Mouse (Mus musculus) ES-E14 (cell line): ENCODE data around the gene Reg3a. TPM values are rescaled to one million over a fixed set of nuclear protein-coding genes. Genes with fewer than 3 reads are reported as not detected.

Experiments
- DNase-seq: peaks from one replicate; pipeline ENCODE4 v3.0.0-alpha.2; 2013; ENCODE audit warnings: low read depth, low spot score
- H3K27ac ChIP-seq: 2 replicates; pipeline ENCODE4 v1.5.1; 2012; ENCODE audit warnings: low read depth, mild to moderate bottlenecking, low read length, moderate library complexity, mixed read lengths; ENCODE audit not compliant: poor library complexity, insufficient read depth, severe bottlenecking
- H3K36me3 ChIP-seq: 2 replicates; pipeline ENCODE4 v1.6.1; 2012; ENCODE audit warnings: mild to moderate bottlenecking, low read length, moderate library complexity, mixed read lengths; ENCODE audit not compliant: control insufficient read depth, poor library complexity, insufficient read depth, severe bottlenecking
- H3K4me1 ChIP-seq, 2 experiments: fragments of 150-350 bp in 1 of 2; sonication (generic) in 1 of 2; 2 replicates each; pipeline ENCODE4 v1.6.1; 2012; ENCODE audit warnings: low read length in 2 of 2, mild to moderate bottlenecking in 1 of 2, mixed read lengths in 1 of 2; ENCODE audit not compliant: control insufficient read depth in 2 of 2, insufficient read depth in 2 of 2, poor library complexity in 1 of 2
- H3K4me3 ChIP-seq, 2 experiments: fragments of 150-350 bp in 1 of 2; sonication (generic) in 1 of 2; 2 replicates each; pipeline ENCODE4 v1.5.1; 2012; ENCODE audit warnings: low read length in 2 of 2, low read depth in 1 of 2, mild to moderate bottlenecking in 1 of 2, mixed read lengths in 1 of 2; ENCODE audit not compliant: insufficient read depth in 1 of 2, poor library complexity in 1 of 2, severe bottlenecking in 1 of 2
- H3K9ac ChIP-seq: 2 replicates; pipeline ENCODE4 v1.6.1; 2012; ENCODE audit warnings: low read depth, mild to moderate bottlenecking, low read length, mixed read lengths; ENCODE audit not compliant: poor library complexity, insufficient read depth, severe bottlenecking
- H3K9me3 ChIP-seq: fragments of 150-350 bp; sonication (generic); 2 replicates; pipeline ENCODE4 v1.6.1; 2012; ENCODE audit warnings: low read depth, mild to moderate bottlenecking, low read length; ENCODE audit not compliant: control insufficient read depth, insufficient read depth
- CHD2 ChIP-seq: IDR thresholded peaks from 2 replicates; pipeline ENCODE4 v1.6.1; 2014; ENCODE audit warnings: mild to moderate bottlenecking, low read depth, low read length, inconsistent platforms
- HCFC1 ChIP-seq: IDR thresholded peaks from 2 replicates; pipeline ENCODE4 v1.6.1; 2012; ENCODE audit warnings: low read length, inconsistent platforms, borderline replicate concordance; ENCODE audit not compliant: insufficient read depth
- MAFK ChIP-seq: IDR thresholded peaks from 2 replicates; pipeline ENCODE4 v1.6.1; 2014; ENCODE audit warnings: mild to moderate bottlenecking, low read depth, low read length, inconsistent platforms; ENCODE audit not compliant: insufficient read depth
- ZC3H11A ChIP-seq: IDR thresholded peaks from 2 replicates; pipeline ENCODE4 v1.6.1; 2012; ENCODE audit warnings: low read depth, mild to moderate bottlenecking, inconsistent platforms, low read length, borderline replicate concordance
- ZNF384 ChIP-seq: IDR thresholded peaks from 2 replicates; pipeline ENCODE4 v1.6.1; 2012; ENCODE audit warnings: low read depth, low read length, inconsistent platforms
- in situ Hi-C, 2 experiments: fragments of 600-800 bp; cut with MboI; formaldehyde crosslinking; loops; one replicate each; pipeline ENCODE4 v1.15.1; 2025; ENCODE audit warnings: low sequenced_read_pairs in 2 of 2, inconsistent platforms in 1 of 2; ENCODE audit not compliant: unreplicated experiment in 2 of 2
- total RNA-seq: library from RNA; depleted of rRNA; stranded (reverse); fragments of 300-350 nt; gene quantifications from 2 replicates; pipeline ENCODE4 v1.2.3, GENCODE M21; 2012; rRNA removed

Gene Reg3a
- total RNA-seq, result not detected in 2 replicates

GRCm38 (mm10) chr6:78380409-78380808 lies at the start of gene Reg3a:
TSS of gene Reg3a (plus strand) at chr6:78380709.
- H3K27ac ChIP-seq, result no peak within 1 kb of the TSS
- no peaks in the 10 kb centered on the region for H3K9me3 ChIP-seq
- no peak within 1 kb of the TSS for H3K9ac ChIP-seq
- H3K4me1 ChIP-seq, result no peaks in the 10 kb centered on the region
- no peaks in the 10 kb centered on the region for H3K36me3 ChIP-seq
- TF ChIP-seq CHD2 (no peak), ZNF384 (no peak), HCFC1 (no peak), ZC3H11A (no peak), MAFK (no peak)
- DNase-seq, result no peak
- H3K4me3 ChIP-seq, result no peak within 1 kb of the TSS
- in situ Hi-C loops, result no loop called here

- peak; percentile 8 for DNase-seq
These were observed 48.5 kb upstream of the Reg3a start for GRCm38 (mm10) chr6:78331919-78332569.

GRCm38 (mm10) chr6:78340296-78340695 lies 40.2 kb upstream of the Reg3a start:
- Histone ChIP-seq H3K4me1 (no peaks in the 10 kb centered on the region), H3K4me3 (no peak overlapping the region), H3K9me3 (no peaks in the 10 kb centered on the region), H3K36me3 (no peaks in the 10 kb centered on the region), H3K27ac (no peak overlapping the region), H3K9ac (no peak overlapping the region)
- in situ Hi-C loops, result loop anchor here in 1 of 2 experiments (25.0 kb wide), 1 partner anchor 172 kb away; no protein-coding TSS in a partner anchor
- TF ChIP-seq CHD2, result no peak
- DNase-seq, result no peak

More at GRCm38 (mm10) chr6:78331919-78332569, 48.5 kb upstream of the Reg3a start:
- Histone ChIP-seq H3K27ac (no peak overlapping the region), H3K4me1 (no peaks in the 10 kb centered on the region), H3K4me3 (no peak overlapping the region), H3K36me3 (no peaks in the 10 kb centered on the region), H3K9me3 (no peaks in the 10 kb centered on the region), H3K9ac (no peak overlapping the region)
- TF ChIP-seq ZNF384 (no peak), MAFK (no peak), HCFC1 (no peak), CHD2 (no peak)
- in situ Hi-C loops, result loop anchor here (10.0 to 25.0 kb wide), 2 partner anchors 180 to 183 kb away; no protein-coding TSS in a partner anchor

- H3K9ac ChIP-seq, result no peak overlapping the region
- no peaks in the 10 kb centered on the region for H3K9me3 ChIP-seq
- DNase-seq, result no peak
- in situ Hi-C loops, result loop anchor here in 1 of 2 experiments (25.0 kb wide), 1 partner anchor 171 kb away; no protein-coding TSS in a partner anchor
- no peak overlapping the region for H3K27ac ChIP-seq
- H3K4me1 ChIP-seq, result no peaks in the 10 kb centered on the region
- H3K4me3 ChIP-seq, result no peak overlapping the region
- TF ChIP-seq MAFK, result no peak
- no peaks in the 10 kb centered on the region for H3K36me3 ChIP-seq
These were observed 38.8 kb upstream of the Reg3a start for GRCm38 (mm10) chr6:78341689-78342088.

- TF ChIP-seq ZNF384 (no peak), ZC3H11A (no peak), CHD2 (no peak), HCFC1 (no peak)
- in situ Hi-C loops, result no loop called here
These were observed 18.4 kb upstream of the Reg3a start for GRCm38 (mm10) chr6:78361971-78362563.

More at GRCm38 (mm10) chr6:78361971-78362563, 18.4 kb upstream of the Reg3a start:
- Histone ChIP-seq H3K9ac (no peak overlapping the region), H3K36me3 (no peaks in the 10 kb centered on the region), H3K4me1 (no peaks in the 10 kb centered on the region), H3K9me3 (no peaks in the 10 kb centered on the region), H3K27ac (no peak overlapping the region), H3K4me3 (no peak overlapping the region)
- no peak for DNase-seq
